Mouse (Mus musculus): ENCODE results near the gene Hgfac. TPM values are rescaled to one million over a fixed set of nuclear protein-coding genes. Genes with fewer than 3 reads are reported as not detected.
A peak's percentile ranks its signal among the peaks of the same experiment; 100 is the strongest.

The Hgfac gene
- polyA plus RNA-seq, 1 experiment from 2014 or later, result 0.12 TPM

- H3K27ac ChIP-seq, result 0 out of 2 replicates have a peak overlapping the region, but pooled peaks have one; percentile 5
- DNase-seq (ENCODE audit: extremely low spot score, low spot score), result no peak
- H3K4me3 ChIP-seq, result peak overlapping the region; percentile 2; the same call in 1 of the 2 replicates
- H3K27me3 ChIP-seq (ENCODE audit: poor library complexity, severe bottlenecking), result peaks cover 34% of the 10 kb centered on the region
- peaks cover 21% of the 10 kb centered on the region for H3K4me1 ChIP-seq
- H3K36me3 ChIP-seq (replicated peaks), result no peaks in the 10 kb centered on the region
- 26% methylated on average over 18 of the region's 18 CpGs for WGBS
- no peaks in the 10 kb centered on the region for H3K9me3 ChIP-seq
Measured at GRCm38 (mm10) chr5:35079101-35079500, 37.8 kb downstream of the Hgfac start.

DNA sequence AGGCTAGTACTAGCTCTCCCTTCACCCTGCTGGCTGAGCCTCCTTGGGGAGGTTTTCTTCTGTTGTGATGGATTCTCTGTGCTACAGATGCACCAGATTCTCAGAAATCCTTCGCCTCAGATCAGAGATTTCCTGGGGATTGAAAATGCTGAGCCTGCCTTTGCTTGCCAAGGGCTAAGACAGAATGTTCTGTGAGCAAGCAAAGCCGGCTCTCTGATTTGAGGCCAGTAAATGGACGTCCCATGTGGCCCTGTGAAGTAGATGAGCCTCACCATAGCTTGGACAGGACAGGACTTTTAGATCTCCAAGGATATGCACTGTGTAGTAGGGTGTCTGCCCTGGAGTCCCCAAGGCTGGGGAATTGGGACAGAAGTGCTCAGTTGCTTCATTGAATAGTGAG lies 43.6 kb downstream of the Hgfac start:
- DNase-seq (ENCODE audit: extremely low spot score, low spot score), result no peak
- Histone ChIP-seq H3K9me3 (no peaks in the 10 kb centered on the region), H3K4me3 (no peak overlapping the region), H3K27ac (no peak overlapping the region), H3K4me1 (peaks cover 10% of the 10 kb centered on the region), H3K27me3 (ENCODE audit: poor library complexity, severe bottlenecking) (peaks cover 9% of the 10 kb centered on the region), H3K36me3 (replicated peaks) (no peaks in the 10 kb centered on the region)
- 76% methylated on average over 3 of the region's 3 CpGs for WGBS

- H3K9me3 ChIP-seq, result no peaks in the 10 kb centered on the region
- H3K27ac ChIP-seq, result no peak overlapping the region
- H3K36me3 ChIP-seq (replicated peaks), result peaks cover 33% of the 10 kb centered on the region
- no peaks in the 10 kb centered on the region for H3K4me1 ChIP-seq
- no peaks in the 10 kb centered on the region for H3K27me3 ChIP-seq (ENCODE audit: poor library complexity, severe bottlenecking)
- DNase-seq (ENCODE audit: extremely low spot score, low spot score), result peak; percentile 57
- no peak overlapping the region for H3K4me3 ChIP-seq
- WGBS, result 68% methylated on average over 9 of the region's 9 CpGs
Measured at GRCm38 (mm10) chr5:35088785-35089613, 47.7 kb downstream of the Hgfac start.

- peaks cover 37% of the 10 kb centered on the region for H3K36me3 ChIP-seq (replicated peaks)
- no peaks in the 10 kb centered on the region for H3K27me3 ChIP-seq (ENCODE audit: poor library complexity, severe bottlenecking)
- H3K4me1 ChIP-seq, result no peaks in the 10 kb centered on the region
- no peaks in the 10 kb centered on the region for H3K9me3 ChIP-seq
- no peak for DNase-seq (ENCODE audit: extremely low spot score, low spot score)
- H3K27ac ChIP-seq, result no peak overlapping the region
- H3K4me3 ChIP-seq, result no peak overlapping the region
- 84% methylated on average over 5 of the region's 5 CpGs for WGBS
Measured at GRCm38 (mm10) chr5:35089614-35089963, 48.3 kb downstream of the Hgfac start.

DNA sequence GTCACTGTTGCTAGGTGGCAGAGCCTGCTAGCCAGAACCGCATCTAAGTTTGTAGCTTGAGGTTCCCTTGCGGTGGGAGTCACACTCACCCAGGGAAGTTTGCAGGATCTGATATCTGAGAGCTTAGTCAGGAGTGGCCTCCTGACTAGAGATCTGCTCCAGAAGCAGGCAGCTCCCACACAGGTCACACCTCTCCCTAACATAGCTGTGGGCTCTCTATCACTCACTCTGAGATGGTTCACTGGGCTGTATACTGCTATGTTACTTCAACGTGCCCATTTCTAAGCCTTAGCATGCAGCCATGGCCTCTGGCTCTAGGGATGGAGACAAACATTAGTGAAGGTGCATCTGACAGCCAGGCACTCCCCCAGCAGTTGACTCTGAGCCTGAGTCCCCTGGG lies 50.3 kb downstream of the Hgfac start:
- DNase-seq (ENCODE audit: extremely low spot score, low spot score), result no peak
- Histone ChIP-seq H3K9me3 (no peaks in the 10 kb centered on the region), H3K4me3 (no peak overlapping the region), H3K4me1 (no peaks in the 10 kb centered on the region), H3K36me3 (replicated peaks) (peaks cover 58% of the 10 kb centered on the region), H3K27me3 (ENCODE audit: poor library complexity, severe bottlenecking) (no peaks in the 10 kb centered on the region), H3K27ac (no peak overlapping the region)
- 91% methylated on average over 3 of the region's 3 CpGs for WGBS

Small RNA genes lying within 50 kb of the gene (microRNA-seq; reads per million reads assigned to microRNA genes)
- 10.2 reads per million, percentile 21 among the genes with 10 or more reads in this experiment for gene Mir3097

Other genes with a start within 250 kb of the Hgfac start
- gene Msantd1, start 133.5 kb upstream of the Hgfac start, polyA plus RNA-seq (2016; fragmentation: Nextera tagmentation; extraction: Ambion mirVana), result 0.55 and 1.2 TPM in 2 replicates
- gene Rgs12, start 92.1 kb upstream of the Hgfac start, polyA plus RNA-seq (2016; fragmentation: Nextera tagmentation; extraction: Ambion mirVana), result 57.6 and 59.8 TPM in 2 replicates
- 0.12 and 0.38 TPM in 2 replicates for gene Dok7, start 15.3 kb downstream of the Hgfac start, polyA plus RNA-seq (2016; fragmentation: Nextera tagmentation; extraction: Ambion mirVana)
- 73.0 and 75.0 TPM in 2 replicates for gene Lrpap1, start 64.3 kb downstream of the Hgfac start, polyA plus RNA-seq (2016; fragmentation: Nextera tagmentation; extraction: Ambion mirVana)
- gene Adra2c, start 236.8 kb downstream of the Hgfac start, polyA plus RNA-seq (2016; fragmentation: Nextera tagmentation; extraction: Ambion mirVana), result not detected in 2 replicates

Measured in forebrain, embryonic 10.5 days (tissue).